Mouse (Mus musculus) neutrophil, adult 5-6 weeks (primary cell): Measurements from ENCODE around the gene Mtor. TPM values are rescaled to one million over a fixed set of nuclear protein-coding genes. Genes with fewer than 3 reads are reported as not detected.

ENCODE experiments used
- ATAC-seq: fragments of 151-379, 151-347 bp; 2 replicates; pipeline ENCODE4 v1.8.0; 2017; ENCODE audit warnings: mild to moderate bottlenecking, moderate TSS enrichment; ENCODE audit not compliant: insufficient number of reproducible peaks, poor library complexity, low FRiP score, severe bottlenecking; ENCODE audit errors: extremely low read depth
- total RNA-seq: library from RNA; stranded (forward); fragments of 200-1000 nt; gene quantifications from 2 replicates; pipeline ENCODE4 v1.2.3, GENCODE M21; 2017

The Mtor gene
- total RNA-seq, 1 experiment from 2014 or later: 21.1 TPM

GRCm38 (mm10) chr4:148435106-148435505, 13.3 kb upstream of the Mtor start:
- ATAC-seq: no peak

DNA sequence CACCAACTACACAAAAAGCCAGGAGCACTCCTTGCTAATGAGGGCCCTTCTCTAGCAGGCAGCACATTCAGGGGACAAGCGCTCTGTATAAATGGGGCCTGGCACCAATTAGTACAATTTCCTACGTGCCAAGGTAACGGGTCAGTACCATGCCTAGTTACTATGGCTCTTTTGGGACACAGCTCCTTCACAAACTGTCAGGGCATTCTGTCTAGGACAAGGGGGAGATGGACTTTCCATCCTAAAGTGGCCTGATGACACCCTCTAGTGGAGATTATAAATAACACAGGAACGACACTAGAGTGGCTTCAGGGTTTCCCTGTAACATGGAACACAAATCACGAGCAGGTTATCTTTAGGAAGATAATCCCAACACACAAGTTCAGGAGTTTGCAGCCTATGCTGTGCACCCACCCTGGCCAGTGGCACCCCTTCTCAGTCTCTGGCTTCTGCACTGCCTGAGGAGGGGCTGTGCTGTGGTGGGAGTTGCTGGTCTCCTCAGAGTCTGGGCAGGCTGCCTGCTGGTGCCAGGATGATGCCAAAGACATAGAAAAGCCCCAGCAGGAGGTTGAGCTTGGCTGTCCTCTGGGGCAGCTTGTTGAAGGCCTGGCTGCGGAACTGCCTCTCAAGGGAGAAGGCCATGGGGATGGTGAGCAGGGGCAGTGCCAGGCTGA, 12.6 kb upstream of the Mtor start:
- ATAC-seq: no peak

- ATAC-seq: no peak
Measured at GRCm38 (mm10) chr4:148441931-148442330, 6.5 kb upstream of the Mtor start.

- ATAC-seq: no peak
Measured at GRCm38 (mm10) chr4:148442598-148442997, 5.8 kb upstream of the Mtor start.

- ATAC-seq: peak; percentile 58
Measured at GRCm38 (mm10) chr4:148444250-148444967, 4.0 kb upstream of the Mtor start, which contains the start of gene Ubiad1. TSS of gene Ubiad1 (minus strand) at chr4:148444771.

- no peak for ATAC-seq
Measured at GRCm38 (mm10) chr4:148448853-148449245, 438 bp downstream of the Mtor start.

- ATAC-seq: no peak
Measured at GRCm38 (mm10) chr4:148453707-148454106, 5.3 kb downstream of the Mtor start.

DNA sequence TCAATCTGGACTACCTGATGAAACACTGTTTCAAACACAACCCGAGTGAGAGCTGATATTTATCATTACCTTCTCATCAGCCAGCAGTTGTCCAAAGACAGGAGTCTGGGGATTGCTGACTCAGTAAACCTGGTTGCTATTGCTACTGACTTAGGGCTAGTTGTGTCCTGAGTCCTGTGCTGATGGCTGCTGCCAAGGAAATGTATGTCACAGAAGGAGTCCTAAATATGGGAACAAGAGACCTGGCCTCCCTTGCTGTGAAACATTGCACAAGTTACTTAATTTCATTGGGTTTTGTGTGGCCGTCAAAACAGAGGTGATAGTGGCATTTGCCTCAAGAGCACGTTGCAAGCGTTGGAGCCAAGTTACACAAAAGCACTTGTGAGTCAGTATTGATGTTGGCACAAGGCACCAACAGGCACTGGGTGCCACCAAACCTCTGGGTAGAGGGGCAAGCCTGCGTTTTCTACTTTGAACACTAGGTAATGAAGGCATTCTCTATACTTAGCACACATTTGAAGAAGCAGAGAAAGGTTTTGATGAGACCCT, 7.1 kb downstream of the Mtor start:
- no peak for ATAC-seq

- no peak for ATAC-seq
Measured at GRCm38 (mm10) chr4:148460656-148461284, 12.4 kb downstream of the Mtor start.

DNA sequence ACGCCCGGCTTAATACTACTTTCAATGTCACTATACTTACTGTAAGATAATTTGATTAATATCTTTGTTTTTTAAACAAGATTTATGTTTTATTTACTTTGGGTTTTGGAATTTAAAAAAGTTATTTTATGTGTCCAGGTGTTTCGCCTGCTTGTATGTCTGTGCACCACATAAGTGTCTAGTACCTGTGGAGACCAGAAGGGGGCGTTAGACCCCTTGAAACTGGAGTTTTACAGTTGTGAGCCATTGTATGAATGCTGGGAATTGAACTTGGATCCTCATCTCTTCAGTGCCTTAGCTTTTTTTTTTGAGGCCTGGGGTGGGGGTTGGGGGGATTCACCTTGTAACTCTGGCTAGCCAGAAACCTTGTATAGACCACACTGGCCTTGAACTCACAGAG, 13.4 kb downstream of the Mtor start:
- ATAC-seq: no peak

GRCm38 (mm10) chr4:148462717-148463116, 14.3 kb downstream of the Mtor start:
- ATAC-seq: no peak

- no peak for ATAC-seq
Measured at GRCm38 (mm10) chr4:148463208-148463960, 15.0 kb downstream of the Mtor start.

DNA sequence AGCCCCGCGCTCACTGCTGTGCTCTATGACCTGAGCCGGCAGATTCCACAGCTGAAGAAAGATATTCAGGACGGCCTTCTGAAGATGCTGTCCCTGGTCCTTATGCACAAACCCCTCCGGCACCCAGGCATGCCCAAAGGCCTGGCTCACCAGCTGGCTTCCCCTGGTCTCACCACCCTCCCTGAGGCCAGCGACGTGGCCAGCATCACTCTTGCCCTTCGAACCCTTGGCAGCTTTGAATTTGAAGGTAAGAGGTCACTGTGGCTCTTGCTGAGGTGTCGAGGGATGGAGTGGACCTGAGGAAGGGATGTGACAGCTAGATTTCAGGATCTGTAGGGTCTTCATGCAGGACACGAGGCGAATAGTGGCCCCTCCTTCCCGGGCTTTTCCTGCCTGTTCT, 15.9 kb downstream of the Mtor start:
- ATAC-seq: no peak

GRCm38 (mm10) chr4:148464869-148465268, 16.5 kb downstream of the Mtor start:
- no peak for ATAC-seq

DNA sequence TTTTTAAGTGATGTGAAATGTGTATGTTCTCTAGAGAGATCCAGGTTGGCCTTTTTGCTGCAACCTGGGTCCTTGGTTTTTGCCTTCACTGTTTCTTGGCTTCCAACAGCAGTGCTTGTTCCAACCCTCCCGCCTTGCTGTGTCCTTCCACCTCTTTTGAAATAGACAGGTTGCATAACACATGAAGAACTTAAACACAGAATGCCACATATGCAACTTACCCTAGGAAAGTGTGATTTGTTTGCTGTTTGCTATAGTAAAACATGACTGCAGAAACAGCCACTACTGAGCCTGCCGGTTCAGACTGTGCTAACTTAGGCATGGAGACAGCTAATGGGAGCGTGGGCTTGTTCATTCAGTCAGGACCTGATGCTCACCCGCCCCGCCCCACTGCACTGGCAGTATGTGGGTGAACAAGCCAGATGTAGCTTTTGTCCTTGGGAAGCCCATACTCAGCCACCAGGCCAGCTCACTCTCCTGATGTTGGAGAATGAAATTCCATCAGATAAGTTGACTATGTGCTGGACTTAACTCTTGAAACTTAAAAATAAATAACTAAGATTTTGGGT, 18.2 kb downstream of the Mtor start:
- no peak for ATAC-seq

- ATAC-seq: no peak
Measured at GRCm38 (mm10) chr4:148468396-148468795, 20.0 kb downstream of the Mtor start.

DNA sequence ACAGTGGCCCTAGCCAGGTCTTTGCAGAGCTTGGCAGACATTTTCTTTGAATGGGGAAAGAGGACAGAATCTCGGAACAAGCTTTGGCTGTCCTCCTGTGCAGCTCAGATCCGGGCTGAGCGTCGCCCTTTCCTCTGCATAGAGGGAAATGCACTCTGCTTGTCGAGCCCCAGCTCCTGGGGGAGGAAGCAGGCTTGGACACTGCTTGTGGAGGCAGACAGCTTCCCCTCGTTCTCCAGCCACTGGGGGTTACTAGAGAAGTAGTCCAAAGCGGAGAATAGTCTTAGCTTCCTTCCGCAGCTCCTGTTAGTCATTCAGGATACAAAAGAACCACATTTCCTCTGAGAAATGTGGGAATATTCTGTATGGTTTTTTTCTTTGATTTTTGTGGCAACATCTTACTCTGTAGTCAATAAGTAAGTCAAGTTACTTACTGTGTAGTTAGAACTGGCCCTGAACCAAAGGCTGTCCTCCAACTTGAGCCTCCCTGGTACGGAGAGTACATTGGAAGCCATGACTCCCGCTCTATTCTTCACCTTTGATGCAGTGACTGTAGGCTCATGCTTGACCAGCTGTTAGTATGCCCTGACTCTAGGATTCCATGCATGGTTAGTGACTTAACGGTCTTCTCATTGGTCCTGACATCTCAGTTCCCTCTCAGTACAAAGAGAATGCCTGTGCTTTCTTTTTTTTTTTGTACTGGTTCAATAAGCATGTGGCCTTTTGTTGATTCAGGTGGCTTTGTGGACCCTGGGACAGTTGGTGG, 21.3 kb downstream of the Mtor start:
- no peak for ATAC-seq

DNA sequence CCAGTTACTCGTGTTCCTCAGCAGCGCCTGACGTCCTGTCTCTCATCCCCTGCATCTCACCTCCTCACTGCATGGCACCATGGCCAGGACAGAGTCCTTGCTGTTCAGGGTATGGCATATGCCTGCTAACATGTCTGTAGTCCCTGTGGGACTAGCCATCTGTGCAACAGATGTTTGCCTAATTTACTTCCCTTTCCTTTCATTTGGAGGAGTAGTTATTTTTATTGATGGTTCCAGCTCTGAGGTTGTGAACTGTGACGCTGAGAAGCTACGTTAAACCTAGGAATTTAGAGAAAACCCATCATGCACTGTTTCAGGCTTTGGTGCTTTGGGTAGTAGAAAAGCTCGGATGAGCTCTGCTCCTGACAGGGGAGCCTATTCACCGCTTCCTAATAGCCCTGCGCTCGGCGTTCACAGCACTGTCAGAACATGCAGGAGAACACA, 23.0 kb downstream of the Mtor start:
- ATAC-seq: no peak
